Mouse (Mus musculus) myocyte (in vitro differentiated cells): ENCODE measurements at regions not wholly inside any gene's neighbourhood (a gene's known extent, or its start where the extent isn't known, plus 50 kb on each side); places are given as distances from the start of the nearest gene placed in this dataset.

Source experiments
- H3K27me3 ChIP-seq: one replicate; pipeline ENCODE4 v1.6.1; 2011; ENCODE audit not compliant: control insufficient read depth, insufficient read depth, insufficient read length
- H3K36me3 ChIP-seq: one replicate; pipeline ENCODE4 v1.6.1; 2011; ENCODE audit not compliant: control insufficient read depth, insufficient read depth
- H3K4me2 ChIP-seq: one replicate; pipeline ENCODE4 v1.6.1; 2011; ENCODE audit warnings: low read depth, control low read depth
- H3K4me3 ChIP-seq: one replicate; pipeline ENCODE4 v1.5.1; 2011; ENCODE audit warnings: mild to moderate bottlenecking, control low read depth, moderate library complexity
- H3K79me2 ChIP-seq: one replicate; pipeline ENCODE4 v1.6.1; 2011; ENCODE audit not compliant: control insufficient read depth, insufficient read depth
- H3ac ChIP-seq: one replicate; pipeline ENCODE4 v1.6.1; 2011; ENCODE audit not compliant: control insufficient read depth, insufficient read length
- CEBPB ChIP-seq: IDR thresholded peaks from 2 replicates; pipeline ENCODE4 v1.6.1; 2011; ENCODE audit warnings: mild to moderate bottlenecking, moderate library complexity; ENCODE audit not compliant: poor library complexity, insufficient read depth, severe bottlenecking
- E2F4 ChIP-seq: IDR thresholded peaks from one replicate; pipeline ENCODE4 v1.6.1; 2011; ENCODE audit warnings: mild to moderate bottlenecking, control low read depth, moderate library complexity; ENCODE audit not compliant: insufficient read depth
- MAX ChIP-seq: IDR thresholded peaks from one replicate; pipeline ENCODE4 v1.6.1; 2011; ENCODE audit warnings: low read depth, mild to moderate bottlenecking, control low read depth
- MYOD1 ChIP-seq, 3 experiments: IDR thresholded peaks; one replicate each; pipeline ENCODE4 v1.6.1; 2011; ENCODE audit warnings: control low read depth in 2 of 3, low read depth in 2 of 3, mild to moderate bottlenecking in 2 of 3, moderate library complexity in 1 of 3; ENCODE audit not compliant: insufficient read length in 2 of 3, control insufficient read depth in 1 of 3
- MYOG ChIP-seq, 3 experiments: IDR thresholded peaks; one replicate each; pipeline ENCODE4 v1.6.1; 2011; ENCODE audit warnings: control low read depth in 2 of 3, low read depth in 2 of 3, mild to moderate bottlenecking in 2 of 3; ENCODE audit not compliant: insufficient read length in 2 of 3, control insufficient read depth in 1 of 3, insufficient read depth in 1 of 3
- POLR2A ChIP-seq: IDR thresholded peaks from one replicate; pipeline ENCODE4 v1.6.1; 2011; ENCODE audit warnings: low read depth, mild to moderate bottlenecking, control low read depth, moderate library complexity; ENCODE audit not compliant: insufficient read length
- POLR2AphosphoS2 ChIP-seq: IDR thresholded peaks from one replicate; pipeline ENCODE4 v1.6.1; 2011; ENCODE audit warnings: low read depth, control low read depth; ENCODE audit not compliant: insufficient read length
- REST ChIP-seq: IDR thresholded peaks from one replicate; pipeline ENCODE4 v1.6.1; 2011; ENCODE audit warnings: mild to moderate bottlenecking, control low read depth, moderate library complexity; ENCODE audit not compliant: insufficient read depth, insufficient read length
- SRF ChIP-seq: IDR thresholded peaks from one replicate; pipeline ENCODE4 v1.6.1; 2011; ENCODE audit warnings: low read depth; ENCODE audit not compliant: control insufficient read depth, insufficient read length
- TCF12 ChIP-seq: IDR thresholded peaks from one replicate; pipeline ENCODE4 v1.6.1; 2011; ENCODE audit warnings: mild to moderate bottlenecking, control low read depth; ENCODE audit not compliant: poor library complexity, insufficient read depth, severe bottlenecking
- TCF3 ChIP-seq: IDR thresholded peaks from one replicate; pipeline ENCODE4 v1.6.1; 2011; ENCODE audit warnings: low read depth, control low read depth; ENCODE audit not compliant: insufficient read length
- USF1 ChIP-seq: IDR thresholded peaks from one replicate; pipeline ENCODE4 v1.6.1; 2011; ENCODE audit warnings: low read depth, mild to moderate bottlenecking, control low read depth, moderate library complexity

DNA sequence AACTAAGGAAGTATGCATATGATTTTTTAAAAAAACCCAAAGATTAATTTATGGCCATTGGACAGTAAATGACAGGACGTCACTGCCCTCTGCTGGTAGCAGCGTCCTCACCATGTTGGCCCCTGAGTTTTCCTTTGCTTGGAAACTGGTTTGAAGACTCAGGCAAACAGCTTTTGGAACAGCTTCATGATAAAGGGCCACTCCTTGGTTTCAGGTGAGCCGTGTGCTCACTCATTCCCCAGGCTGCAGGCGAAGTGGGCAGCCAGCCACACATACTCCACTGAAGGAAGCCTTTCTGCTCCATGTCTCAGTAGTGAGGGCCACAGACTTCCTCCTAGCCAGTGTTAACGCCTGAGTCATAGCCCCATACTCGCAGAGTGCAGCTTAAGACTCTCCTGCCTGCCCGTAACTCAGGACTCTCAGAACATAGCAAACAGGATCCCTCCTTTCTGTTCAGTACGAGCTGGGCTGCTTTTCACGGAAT, 87.2 kb upstream of the Parp11 start:
- H3K27me3 ChIP-seq: peaks cover 29% of the 10 kb centered on the region
- no peak overlapping the region for H3K4me3 ChIP-seq
- no peaks in the 10 kb centered on the region for H3K79me2 ChIP-seq
- H3K4me2 ChIP-seq: no peak overlapping the region
- H3K36me3 ChIP-seq: no peaks in the 10 kb centered on the region
- H3ac ChIP-seq: no peak overlapping the region
- TF ChIP-seq POLR2AphosphoS2: no peak
- TF ChIP-seq MAX: no peak
- no peak for TF ChIP-seq SRF
- no peak for TF ChIP-seq REST
- no peak for TF ChIP-seq TCF12
- TF ChIP-seq MYOG (IDR thresholded peaks at IDR 0.05; ENCODE audit: control insufficient read depth in 1 of 3, insufficient read depth in 1 of 3, insufficient read length in 2 of 3, low read depth in 2 of 3): no peak
- TF ChIP-seq POLR2A: no peak
- TF ChIP-seq MYOD1 (IDR thresholded peaks at IDR 0.05; ENCODE audit: control insufficient read depth in 1 of 3, insufficient read length in 2 of 3, low read depth in 2 of 3): no peak
- no peak for TF ChIP-seq TCF3
- TF ChIP-seq E2F4: no peak
- no peak for TF ChIP-seq CEBPB

DNA sequence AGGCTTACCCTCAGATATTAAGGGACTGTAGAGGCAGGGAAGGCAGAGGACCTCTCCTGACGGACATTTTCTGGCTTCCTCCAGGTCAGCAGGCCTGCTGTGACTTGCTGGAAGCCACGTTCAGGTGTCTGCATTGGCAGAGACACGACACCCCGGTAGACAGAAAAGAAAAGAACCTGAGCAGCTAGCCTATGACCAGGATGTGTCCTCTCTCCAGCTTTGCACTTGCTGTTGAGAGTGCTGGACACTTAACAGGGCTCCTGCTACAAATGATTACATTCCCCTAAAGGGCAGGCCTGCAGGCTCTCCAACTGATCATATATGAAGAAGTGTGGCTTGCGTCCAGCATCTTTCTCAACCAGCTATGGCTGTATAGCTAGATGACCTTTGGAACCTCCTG, 84.5 kb upstream of the Parp11 start:
- Histone ChIP-seq H3K27me3 (peaks cover 29% of the 10 kb centered on the region), H3ac (no peak overlapping the region), H3K36me3 (no peaks in the 10 kb centered on the region), H3K4me3 (no peak overlapping the region), H3K4me2 (no peak overlapping the region), H3K79me2 (no peaks in the 10 kb centered on the region)
- no peak for TF ChIP-seq SRF
- TF ChIP-seq TCF12: no peak
- no peak for TF ChIP-seq USF1
- TF ChIP-seq REST: no peak
- TF ChIP-seq MYOG (IDR thresholded peaks at IDR 0.05; ENCODE audit: control insufficient read depth in 1 of 3, insufficient read depth in 1 of 3, insufficient read length in 2 of 3, low read depth in 2 of 3): no peak
- TF ChIP-seq POLR2AphosphoS2: no peak
- TF ChIP-seq POLR2A: no peak
- TF ChIP-seq MYOD1 (IDR thresholded peaks at IDR 0.05; ENCODE audit: control insufficient read depth in 1 of 3, insufficient read length in 2 of 3, low read depth in 2 of 3): no peak

DNA sequence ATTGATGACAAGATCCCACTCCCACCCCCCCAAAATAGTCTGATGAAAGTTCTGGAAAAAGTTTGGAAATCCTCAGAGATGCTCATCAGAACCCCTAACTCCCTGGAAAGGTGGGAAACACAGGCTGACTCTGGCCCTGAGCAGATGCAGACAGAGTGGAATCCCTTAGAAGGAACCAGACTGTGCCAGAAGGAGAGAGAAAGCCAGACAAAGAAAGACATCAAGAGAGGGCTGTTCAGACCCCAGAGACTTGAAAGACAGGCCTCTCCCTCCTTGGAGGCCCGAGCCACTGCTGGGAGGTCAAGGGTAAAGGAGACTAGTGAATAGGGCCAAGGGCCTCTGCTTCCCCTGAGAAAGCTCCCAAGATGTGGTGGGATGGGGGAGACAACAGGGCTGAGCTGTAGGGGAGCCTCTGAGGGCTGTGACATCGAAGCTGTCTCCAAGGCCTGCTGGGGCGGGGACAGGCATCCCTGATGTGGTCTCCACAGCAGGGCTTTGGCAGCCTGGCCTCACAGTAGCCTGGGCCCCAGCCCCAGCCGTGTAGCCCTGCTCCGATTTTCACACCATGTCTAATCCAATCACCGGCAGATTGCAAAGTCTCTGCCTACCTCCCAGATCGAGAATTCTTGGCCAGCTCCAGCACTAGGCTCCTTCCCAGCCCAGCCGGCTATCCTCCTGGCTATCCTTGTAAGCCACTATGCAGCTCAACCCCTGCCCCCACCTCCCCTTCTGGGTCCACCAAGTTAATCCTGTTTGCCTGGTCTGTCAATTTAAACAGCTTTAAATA, 83.5 kb upstream of the Parp11 start:
- Histone ChIP-seq H3K27me3 (peaks cover 29% of the 10 kb centered on the region), H3K79me2 (no peaks in the 10 kb centered on the region), H3K36me3 (no peaks in the 10 kb centered on the region), H3ac (no peak overlapping the region), H3K4me3 (no peak overlapping the region), H3K4me2 (no peak overlapping the region)
- TF ChIP-seq TCF12: no peak
- TF ChIP-seq POLR2A: no peak
- no peak for TF ChIP-seq POLR2AphosphoS2
- TF ChIP-seq SRF: no peak
- TF ChIP-seq MAX: no peak
- TF ChIP-seq REST: no peak
- TF ChIP-seq CEBPB: no peak
- TF ChIP-seq USF1: no peak
- no peak for TF ChIP-seq MYOG (IDR thresholded peaks at IDR 0.05; ENCODE audit: control insufficient read depth in 1 of 3, insufficient read depth in 1 of 3, insufficient read length in 2 of 3, low read depth in 2 of 3)
- no peak for TF ChIP-seq MYOD1 (IDR thresholded peaks at IDR 0.05; ENCODE audit: control insufficient read depth in 1 of 3, insufficient read length in 2 of 3, low read depth in 2 of 3)
- TF ChIP-seq TCF3: no peak
- TF ChIP-seq E2F4: no peak

DNA sequence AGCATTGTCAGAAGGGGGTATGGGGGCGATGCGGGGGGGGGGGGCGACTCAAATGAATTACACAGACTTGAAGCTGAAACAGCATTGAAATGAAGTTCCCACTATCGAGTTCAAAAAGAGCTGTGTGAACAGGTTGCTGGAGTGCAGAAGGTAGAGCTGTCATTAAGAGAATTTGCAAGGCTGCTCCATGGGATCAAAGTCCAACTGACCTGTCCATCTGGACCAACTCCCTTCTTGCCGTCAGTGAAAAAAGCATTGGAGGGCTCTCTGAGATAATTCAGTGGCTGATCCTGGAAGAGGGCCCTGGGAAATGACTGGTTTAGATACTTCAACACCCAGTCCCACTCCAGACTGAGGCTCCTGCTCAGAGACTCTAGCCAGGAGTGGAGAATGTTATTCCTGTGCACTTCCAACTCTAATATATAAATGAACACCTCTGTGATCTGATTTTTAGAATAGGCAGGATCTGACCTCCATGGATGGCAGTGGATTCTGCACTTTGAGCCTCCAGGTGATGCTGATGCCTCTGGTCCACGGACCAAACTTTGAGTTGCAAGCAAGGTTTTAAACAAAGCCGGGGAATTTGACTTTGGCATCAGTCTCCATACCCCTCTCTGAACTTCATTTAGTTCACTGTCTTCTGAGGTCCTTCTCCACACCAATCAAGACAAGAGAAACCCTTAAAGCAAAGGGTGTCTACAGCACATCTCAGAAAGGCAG, 82.6 kb upstream of the Parp11 start:
- Histone ChIP-seq H3K36me3 (no peaks in the 10 kb centered on the region), H3K27me3 (peaks cover 29% of the 10 kb centered on the region), H3K4me3 (no peak overlapping the region), H3K4me2 (no peak overlapping the region), H3ac (no peak overlapping the region), H3K79me2 (no peaks in the 10 kb centered on the region)
- TF ChIP-seq USF1: no peak
- no peak for TF ChIP-seq TCF12
- TF ChIP-seq MYOD1 (IDR thresholded peaks at IDR 0.05; ENCODE audit: control insufficient read depth in 1 of 3, insufficient read length in 2 of 3, low read depth in 2 of 3): no peak
- TF ChIP-seq SRF: no peak
- TF ChIP-seq MAX: no peak
- TF ChIP-seq MYOG (IDR thresholded peaks at IDR 0.05; ENCODE audit: control insufficient read depth in 1 of 3, insufficient read depth in 1 of 3, insufficient read length in 2 of 3, low read depth in 2 of 3): no peak
- TF ChIP-seq POLR2AphosphoS2: no peak
- TF ChIP-seq E2F4: no peak
- no peak for TF ChIP-seq REST
- no peak for TF ChIP-seq CEBPB
- TF ChIP-seq POLR2A: no peak
- no peak for TF ChIP-seq TCF3
